Mouse (Mus musculus) c-Kit-positive CD71-positive TER-119-positive erythroid progenitor cells, embryonic 14.5 days (primary cell): Measurements from ENCODE around the gene Chst11.

Source experiments
- DNase-seq: peaks from one replicate; pipeline ENCODE4 v3.0.0-alpha.2; 2013; ENCODE audit warnings: low spot score

Chst11 gene

GRCm38 (mm10) chr10:82990918-82991317 is 5.6 kb downstream of the Chst11 start:
- DNase-seq = no peak

- peak; percentile 64 for DNase-seq
Measured at GRCm38 (mm10) chr10:82991756-82992519, 6.6 kb downstream of the Chst11 start.

DNA sequence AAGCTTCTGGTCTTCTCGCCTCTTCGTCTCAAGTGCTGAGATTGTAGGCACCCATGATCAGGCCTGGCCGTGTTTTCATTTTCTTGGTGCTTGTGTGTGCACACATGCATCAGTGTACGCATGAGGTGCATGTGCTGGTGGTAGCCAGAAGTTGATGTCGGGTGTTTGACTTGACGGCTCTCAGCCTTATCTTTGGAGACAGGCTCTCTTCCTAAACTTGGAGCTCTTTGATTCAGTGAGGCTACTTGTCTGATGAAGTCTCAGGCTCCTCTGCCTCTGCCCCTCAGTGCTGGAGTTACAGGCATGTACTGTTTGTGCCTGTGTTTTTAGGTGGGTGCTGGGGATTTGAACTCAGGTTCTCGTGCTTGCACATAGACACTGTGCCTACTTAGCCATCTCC is 9.0 kb downstream of the Chst11 start:
- peak; percentile 57 for DNase-seq

GRCm38 (mm10) chr10:82997460-82997859 is 12.2 kb downstream of the Chst11 start:
- no peak for DNase-seq

DNA sequence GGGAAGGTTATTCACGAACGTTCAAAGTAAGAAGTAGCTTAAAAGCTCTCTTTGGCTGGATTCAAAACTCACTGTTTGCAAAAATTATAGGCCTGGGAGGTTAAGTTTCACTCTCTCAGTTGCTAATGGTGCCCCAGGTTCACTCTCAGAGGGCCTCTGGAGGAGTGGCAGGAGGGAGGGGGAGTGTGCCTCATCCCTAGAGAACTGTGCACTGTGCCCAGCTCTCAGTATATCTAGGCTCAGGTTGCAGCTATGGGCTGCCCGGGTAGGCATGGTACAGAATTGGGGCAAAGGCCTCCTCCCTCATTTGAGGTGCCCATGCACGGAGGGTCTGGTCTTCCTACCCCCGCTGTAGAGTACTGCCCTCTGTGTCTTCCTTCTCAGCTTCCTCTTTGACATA is 14.9 kb downstream of the Chst11 start:
- no peak for DNase-seq

DNA sequence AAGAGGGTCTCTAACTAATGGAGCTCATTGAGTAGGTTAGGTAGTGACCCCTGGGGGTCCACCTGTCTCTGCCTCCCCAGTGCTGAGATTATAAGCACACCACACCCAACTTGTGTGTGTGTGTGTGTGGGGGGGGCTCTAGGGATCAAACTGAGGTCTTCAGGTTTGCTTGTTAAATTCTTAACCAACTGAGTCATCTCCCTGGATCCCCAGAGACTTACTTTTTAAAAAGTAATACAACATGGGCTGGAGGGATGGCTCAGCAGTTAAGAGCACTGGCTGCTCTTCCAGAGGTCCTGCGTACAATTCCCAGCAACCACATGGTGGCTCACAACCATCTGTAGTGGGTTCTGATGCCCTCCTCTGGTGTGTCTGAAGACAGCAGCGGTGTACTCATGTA is 15.4 kb downstream of the Chst11 start:
- DNase-seq = no peak

- DNase-seq = no peak
Measured at GRCm38 (mm10) chr10:83003899-83004298, 18.6 kb downstream of the Chst11 start.

GRCm38 (mm10) chr10:83004389-83004788 is 19.1 kb downstream of the Chst11 start:
- DNase-seq = no peak

DNA sequence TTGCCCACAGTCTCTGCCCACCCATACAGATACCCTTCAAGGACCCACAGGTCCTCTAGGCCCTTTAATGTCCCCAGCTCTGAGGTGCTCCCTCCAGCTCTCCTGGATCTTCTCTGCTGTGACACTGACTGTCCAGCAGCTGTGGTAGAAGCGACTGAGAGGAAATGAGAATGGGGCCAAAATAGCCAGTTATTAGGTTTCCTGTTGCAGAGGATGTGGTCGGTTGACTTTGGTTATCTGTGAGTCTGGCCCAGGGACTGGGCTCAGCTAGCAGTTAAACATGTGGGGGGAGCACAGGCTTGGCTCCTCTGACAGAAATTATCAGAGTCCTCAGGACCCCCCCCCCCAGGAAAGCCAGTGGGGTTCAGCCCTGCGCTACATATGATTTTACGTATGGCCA is 19.7 kb downstream of the Chst11 start:
- DNase-seq = no peak

DNA sequence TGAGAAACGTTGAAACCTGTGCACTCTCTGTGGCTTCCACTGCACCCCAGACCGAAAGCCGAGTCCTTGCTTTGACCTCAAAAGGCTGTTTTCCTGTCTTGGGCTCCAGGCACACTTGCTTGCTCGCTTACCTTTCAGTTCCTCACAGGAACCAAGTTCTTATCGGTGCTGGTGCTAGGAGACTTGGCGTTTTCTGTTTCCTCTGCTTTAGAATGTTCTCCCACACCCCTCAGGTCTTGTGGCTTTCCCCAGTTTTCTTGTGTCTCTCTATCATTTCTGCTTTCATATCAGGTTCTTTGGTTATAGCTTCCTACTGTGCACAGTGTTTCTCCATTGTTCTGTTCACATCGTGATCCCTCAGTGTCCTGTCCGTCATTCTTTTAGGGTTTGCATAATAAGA is 21.0 kb downstream of the Chst11 start:
- DNase-seq = no peak

DNA sequence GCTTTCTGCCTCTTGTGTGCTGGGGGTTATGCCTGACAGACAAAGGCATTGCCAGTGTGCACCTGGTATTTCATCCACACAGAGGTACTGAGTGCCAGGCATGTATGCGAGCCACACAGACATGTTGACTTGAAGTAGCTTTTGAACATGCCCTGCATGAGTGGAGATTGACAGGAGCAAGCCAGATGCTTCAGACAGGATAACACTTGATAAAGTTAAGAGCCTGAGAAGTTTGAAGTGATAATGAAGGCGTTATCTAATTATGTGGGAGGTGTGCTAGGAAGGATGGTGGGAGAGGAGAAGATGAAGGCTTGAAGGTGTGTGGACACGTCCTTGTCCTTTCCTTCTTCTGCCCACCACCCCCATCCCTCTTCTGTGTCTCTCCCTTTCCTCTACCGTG is 28.7 kb downstream of the Chst11 start:
- peak; percentile 67 for DNase-seq

- no peak for DNase-seq
Measured at GRCm38 (mm10) chr10:83015919-83016318, 30.6 kb downstream of the Chst11 start.

DNA sequence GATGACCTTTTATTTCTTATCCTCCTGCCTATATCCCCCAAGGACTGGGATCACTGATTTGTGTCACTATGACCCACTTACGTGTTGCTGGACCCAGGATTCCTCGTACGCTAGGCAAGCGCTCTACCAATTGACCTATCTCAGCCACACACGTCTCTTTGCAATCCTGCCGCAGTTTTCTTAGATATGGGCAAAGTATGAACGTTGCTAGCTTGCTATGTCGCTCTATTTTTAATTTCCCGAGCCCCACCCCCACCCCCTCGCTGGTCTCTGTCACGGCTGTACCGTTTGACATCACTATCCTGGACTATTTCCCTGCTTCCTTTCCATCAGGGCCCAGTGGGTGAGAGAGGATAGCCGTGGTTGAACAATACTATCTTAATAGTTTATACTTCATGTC is 31.5 kb downstream of the Chst11 start:
- DNase-seq = peak; percentile 57

DNA sequence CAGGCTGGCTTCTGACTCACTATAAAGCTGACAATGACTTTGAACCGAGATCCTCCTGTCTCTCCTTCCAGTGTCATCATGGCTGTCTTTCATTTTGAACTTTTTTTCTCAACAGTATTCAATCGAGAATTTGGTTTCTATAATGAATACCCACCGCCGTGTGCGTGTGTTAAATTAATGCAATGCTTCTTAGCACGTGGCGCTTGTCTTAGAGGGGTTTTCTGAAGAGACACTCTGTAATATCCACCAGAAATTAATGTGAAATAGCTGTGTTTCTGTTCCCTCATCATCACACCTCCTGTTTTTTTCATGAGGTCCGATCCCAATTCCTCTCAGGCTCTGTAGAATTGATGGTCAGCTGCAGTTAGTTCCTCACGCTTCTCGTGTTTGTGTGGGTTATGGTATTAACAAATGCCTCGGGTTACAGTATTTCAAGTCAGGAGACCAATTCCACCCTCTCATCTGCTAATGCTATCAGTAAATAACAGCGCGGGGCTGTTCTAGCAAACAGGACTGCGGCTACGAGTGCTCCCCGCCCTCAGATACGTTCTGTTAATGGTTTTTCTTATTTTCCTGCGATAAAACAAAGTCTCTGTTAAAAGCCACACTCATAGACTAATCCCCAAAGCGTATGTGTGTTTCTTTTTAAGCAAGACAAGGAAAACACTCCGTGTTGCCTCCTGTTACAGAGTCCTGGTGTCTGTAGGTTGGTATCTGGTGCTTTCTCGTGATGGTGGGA is 32.6 kb downstream of the Chst11 start:
- peak; percentile 67 for DNase-seq

DNA sequence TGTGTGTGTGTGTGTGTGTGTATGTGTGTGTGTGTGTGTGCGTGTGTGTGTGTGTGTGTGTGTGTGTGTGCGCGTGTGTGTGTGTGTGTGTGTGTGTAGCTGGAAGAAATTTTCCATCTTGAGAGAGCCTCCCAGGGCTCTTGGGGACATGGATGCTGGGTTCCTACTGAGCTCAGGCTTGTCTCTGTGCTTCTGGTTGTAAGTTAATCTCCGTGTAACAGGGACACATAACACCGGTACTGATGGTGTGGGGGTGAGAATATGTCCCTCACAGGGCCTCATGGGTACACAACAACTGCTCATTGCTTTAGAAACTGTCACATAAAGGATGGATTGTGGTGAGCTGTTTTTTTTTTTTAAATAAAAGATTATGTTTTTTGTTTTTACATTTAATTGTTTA is 33.2 kb downstream of the Chst11 start:
- DNase-seq = peak; percentile 58

DNA sequence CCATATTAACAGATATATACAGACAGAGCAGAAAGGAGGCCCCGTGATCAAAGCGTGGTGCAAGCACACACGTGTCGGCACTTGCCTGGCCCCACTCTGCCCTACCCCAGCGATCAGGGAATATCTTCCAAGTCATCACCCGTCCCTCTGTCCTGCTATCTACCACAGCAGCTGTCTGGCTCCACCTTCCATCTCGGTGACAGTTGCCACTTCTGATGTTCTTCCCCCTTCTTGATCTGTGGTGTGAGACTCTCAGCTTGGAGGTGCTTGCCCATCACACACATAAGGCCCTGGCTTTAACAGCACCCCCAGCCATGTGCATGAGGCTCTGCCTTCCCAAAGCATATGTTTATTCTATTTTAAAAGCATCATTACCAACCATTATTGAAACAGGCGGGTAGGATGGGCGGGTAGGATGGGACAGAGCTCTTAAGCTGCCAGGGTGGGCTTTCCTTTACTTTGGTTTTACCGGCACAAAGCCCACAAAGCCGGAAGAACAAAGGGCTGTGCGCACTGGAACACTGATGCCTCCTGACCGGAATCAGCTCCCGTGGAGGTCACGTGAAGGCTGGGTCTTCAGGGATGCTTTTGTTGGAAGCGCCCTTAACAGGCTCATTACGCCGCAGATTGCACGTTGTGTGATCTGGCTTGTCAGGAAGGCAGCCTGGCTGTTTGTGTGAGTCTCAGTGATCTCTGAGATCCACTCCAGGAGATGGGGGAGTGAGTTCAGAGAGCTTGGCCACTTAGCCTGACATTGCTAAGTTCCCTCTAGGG is 34.4 kb downstream of the Chst11 start:
- DNase-seq = peak; percentile 84

DNA sequence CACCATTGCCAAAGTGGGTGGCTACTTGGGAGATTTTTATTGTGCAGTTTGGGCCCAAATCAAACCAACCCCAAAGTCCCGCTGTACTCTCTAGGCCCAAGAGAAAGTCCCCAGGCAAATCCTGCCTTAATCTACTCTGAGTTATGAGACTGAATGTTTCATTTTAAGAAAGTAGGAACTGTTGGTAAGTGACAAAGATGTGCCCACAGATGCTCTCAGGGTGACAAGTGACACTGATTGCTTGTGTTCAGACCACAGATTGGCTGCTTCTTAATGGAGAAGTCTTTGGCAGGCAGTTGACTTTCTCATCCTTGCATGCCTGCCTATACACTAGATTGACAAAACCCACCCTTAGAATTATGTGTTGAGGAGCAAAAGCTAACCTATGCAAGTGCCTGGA is 37.3 kb downstream of the Chst11 start:
- DNase-seq = no peak

DNA sequence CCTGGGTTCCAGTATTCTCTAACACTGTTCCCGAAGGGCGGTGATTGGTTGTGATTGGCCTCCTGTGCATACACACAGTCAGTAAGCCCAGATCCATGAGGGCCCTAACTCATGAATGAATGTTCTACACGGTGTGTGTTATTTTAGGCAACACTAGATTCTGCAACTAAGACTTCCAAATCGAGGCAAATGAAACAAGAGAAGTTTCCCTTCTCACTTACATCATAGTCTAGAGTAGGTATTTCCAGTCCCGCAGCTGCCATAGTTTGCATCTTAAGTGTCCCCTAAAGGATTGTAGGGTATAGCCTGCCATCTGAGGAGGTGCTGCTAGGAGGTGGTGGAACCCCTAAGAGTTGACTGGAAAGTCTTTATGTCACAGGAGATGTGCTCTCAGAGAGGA is 40.9 kb downstream of the Chst11 start:
- no peak for DNase-seq

GRCm38 (mm10) chr10:83027673-83028072 is 42.4 kb downstream of the Chst11 start:
- DNase-seq = no peak

- DNase-seq = no peak
Measured at GRCm38 (mm10) chr10:83030103-83030661, 44.9 kb downstream of the Chst11 start.

DNA sequence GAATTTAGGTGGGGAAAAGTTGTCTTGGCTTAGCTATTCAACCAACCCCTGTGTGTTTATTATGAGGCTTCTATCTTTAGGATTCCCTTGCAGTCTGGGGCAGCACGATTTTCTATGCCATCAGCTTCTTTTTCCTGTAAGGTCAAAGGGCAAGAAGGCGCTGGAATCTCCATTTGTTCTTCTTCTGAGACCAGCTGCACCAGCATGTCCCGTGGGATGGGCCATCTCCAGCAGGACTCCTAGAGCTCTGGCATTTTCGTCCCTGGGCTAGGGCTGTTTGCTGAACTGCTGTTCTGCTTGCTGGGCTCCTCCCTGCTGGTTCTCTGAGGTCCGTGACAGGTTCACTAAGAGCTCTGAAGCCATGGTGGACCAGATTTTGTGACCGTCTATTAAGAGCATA is 45.6 kb downstream of the Chst11 start:
- DNase-seq = no peak

DNA sequence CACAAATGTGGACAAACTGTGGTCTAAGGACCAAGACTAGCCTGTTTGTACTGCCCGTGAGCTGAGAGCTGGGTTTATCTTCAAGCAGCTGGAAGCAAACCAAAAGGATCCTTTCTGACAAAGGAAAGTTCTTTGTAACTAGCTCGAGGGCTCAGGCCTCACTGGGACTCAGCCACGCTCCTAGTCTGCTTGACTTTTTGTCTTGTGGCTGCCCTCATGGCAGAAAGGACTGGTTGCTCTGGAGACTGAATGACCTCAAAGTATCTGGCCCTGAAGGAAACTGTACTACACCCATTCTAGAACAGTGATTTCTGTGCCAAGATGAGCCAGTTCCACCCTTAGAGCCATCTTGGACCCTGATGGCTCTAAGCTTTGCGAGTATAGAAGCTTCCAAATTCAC is 46.3 kb downstream of the Chst11 start:
- DNase-seq = no peak

GRCm38 (mm10) chr10:83032559-83032958 is 47.3 kb downstream of the Chst11 start:
- no peak for DNase-seq
